Mouse (Mus musculus) monocyte, adult 5-6 weeks (primary cell): ENCODE data around the gene Pramef12. TPM values are rescaled to one million over a fixed set of nuclear protein-coding genes. Genes with fewer than 3 reads are reported as not detected.

Source experiments
- total RNA-seq: library from RNA; stranded (forward); fragments of 200-1000, 200-491, 200-594 nt; gene quantifications from 3 replicates; pipeline ENCODE4 v1.2.3, GENCODE M21; 2017

Pramef12 gene
- total RNA-seq, 1 experiment from 2014 or later: not detected

Other genes with a start within 250 kb of the Pramef12 start
- gene Oog3, start 245.8 kb downstream of the Pramef12 start, total RNA-seq: not detected in 3 replicates
- not detected in 3 replicates for gene Oog2, start 217.7 kb downstream of the Pramef12 start, total RNA-seq
- gene C87977, start 195.1 kb downstream of the Pramef12 start, total RNA-seq: not detected in 3 replicates
- gene Pramel5, start 128.0 kb downstream of the Pramef12 start, total RNA-seq: not detected in 3 replicates
- gene Gm13128, start 78.2 kb downstream of the Pramef12 start, total RNA-seq: not detected in 3 replicates
- not detected in 3 replicates for gene Gm13119, start 50.5 kb downstream of the Pramef12 start, total RNA-seq
- not detected in 3 replicates for gene Pramef20, start 30.5 kb downstream of the Pramef12 start, total RNA-seq
- not detected in 3 replicates for gene 1700012P22Rik, start 30.3 kb upstream of the Pramef12 start, total RNA-seq
- not detected in 3 replicates for gene Gm9944, start 44.9 kb upstream of the Pramef12 start, total RNA-seq
- gene Aadacl3, start 55.3 kb upstream of the Pramef12 start, total RNA-seq: not detected in 3 replicates
- gene 9430007A20Rik, start 111.4 kb upstream of the Pramef12 start, total RNA-seq: not detected in 3 replicates
- not detected in 3 replicates for gene Gm13124, start 156.7 kb upstream of the Pramef12 start, total RNA-seq
- gene Aadacl4, start 205.2 kb upstream of the Pramef12 start, total RNA-seq: not detected in 3 replicates